Mouse (Mus musculus) right cerebral cortex, postnatal 10 days (tissue): ENCODE data around the gene Taf11.
A peak's percentile ranks its signal among the peaks of the same experiment; 100 is the strongest.

ENCODE experiments used
- DNase-seq, 2 experiments: peaks; one replicate each; pipeline ENCODE4 v3.0.0; 2021; ENCODE audit warnings: low spot score in 2 of 2

Gene Taf11

DNA sequence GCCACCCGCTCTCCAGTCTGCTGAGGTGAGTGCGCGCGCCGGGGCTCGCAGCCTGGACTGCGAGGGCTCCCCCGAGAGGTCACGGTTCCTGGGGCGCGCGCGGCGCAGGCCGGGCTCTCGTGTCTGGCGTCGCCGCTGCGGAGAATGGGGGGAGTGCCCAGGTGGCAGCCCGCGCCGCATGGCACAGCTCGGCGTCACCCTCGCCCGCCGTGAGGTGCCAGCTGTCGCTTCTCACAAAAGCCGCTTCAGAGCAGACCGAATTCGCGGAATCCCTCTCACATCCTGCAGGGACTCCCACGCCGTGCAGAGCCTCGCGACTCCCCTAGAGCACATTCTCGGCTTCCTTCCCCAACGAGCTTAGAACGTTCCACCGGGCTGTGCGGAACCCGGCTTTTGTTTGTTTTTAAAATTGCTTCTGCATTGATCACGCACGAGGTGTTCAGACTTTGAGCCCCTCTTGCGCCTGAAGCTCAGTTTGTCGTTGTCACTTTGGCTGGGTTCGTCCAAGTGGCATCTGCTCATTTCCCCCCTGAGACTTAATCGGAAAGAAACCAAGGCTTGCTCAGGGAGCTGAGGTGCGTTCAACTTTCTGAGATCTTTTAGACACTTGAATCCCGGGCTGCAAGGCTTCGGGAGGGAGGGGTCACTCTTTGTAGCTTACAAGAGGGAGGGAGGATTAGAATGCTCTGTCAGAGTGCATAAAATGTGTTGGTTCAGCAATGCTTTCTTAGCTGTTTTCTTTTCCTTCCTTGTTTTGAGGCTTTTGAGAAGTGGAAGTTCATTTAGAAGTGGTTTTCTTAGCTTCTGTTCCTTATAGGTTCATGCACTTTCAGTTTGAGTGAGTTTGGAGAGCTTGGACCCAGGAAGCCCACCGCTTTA lies at the start of gene Taf11:
Gene Taf11, minus strand, starts transcription at position 223 of the 879 bp plus-strand sequence.
- DNase-seq, result peak; percentile 79 to 87

DNA sequence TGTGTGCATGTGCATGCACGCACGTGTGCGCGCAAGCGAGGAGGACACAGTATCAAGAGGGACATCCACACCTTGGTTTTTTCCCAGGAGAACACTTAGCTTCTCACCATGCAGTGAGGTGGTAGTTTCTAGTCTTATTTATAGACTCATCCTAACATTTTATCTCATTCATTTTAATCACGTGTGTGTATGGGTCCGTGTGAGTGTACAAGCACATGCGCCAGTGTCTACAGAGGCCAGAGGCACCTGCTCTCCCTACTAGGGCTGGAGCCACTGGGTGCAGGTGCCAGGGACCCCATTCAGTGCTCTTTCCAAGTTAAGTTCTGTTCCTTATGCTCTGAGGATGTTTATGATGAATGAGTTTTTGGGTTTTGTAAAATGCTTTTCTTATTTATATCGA lies 48.0 kb upstream of the Taf11 start:
- DNase-seq, result no peak

DNA sequence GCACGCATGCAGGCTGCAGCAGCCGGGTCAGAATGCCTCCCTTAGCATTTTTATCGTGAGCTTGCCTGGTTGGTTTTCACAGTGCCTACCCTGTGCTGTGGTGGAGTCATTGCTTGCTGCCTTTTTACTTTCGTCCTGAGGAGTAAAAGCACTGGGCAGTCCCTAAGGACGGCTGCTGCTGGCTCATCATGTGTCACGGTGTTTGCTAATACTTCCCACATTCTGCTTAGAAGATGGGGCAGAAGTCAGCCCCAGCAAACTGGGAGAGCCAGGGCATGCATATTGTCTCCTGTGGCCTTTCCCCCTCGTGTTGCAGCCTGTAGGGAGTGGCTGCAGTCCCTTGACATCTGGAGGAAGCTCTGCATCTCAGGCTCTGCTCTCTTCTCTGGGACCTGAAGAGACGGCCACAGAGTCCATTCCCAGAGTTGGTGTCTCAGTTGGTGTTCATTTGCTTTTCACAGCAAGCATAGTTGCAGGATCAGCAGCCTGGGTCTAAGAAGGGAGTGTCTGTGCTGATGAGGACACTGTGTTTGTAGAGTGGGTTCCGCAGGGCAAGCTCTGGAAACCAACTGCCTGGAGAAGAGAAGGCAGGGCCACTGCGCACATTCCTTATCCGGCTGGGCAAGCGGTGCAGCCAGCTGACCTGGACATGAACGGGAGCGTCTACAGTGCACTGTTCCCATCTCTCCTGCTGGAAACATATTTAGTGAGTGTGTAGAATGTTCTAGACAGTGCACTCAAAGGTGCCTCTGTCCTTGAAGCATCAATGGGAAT lies 45.2 kb upstream of the Taf11 start:
- no peak for DNase-seq

DNA sequence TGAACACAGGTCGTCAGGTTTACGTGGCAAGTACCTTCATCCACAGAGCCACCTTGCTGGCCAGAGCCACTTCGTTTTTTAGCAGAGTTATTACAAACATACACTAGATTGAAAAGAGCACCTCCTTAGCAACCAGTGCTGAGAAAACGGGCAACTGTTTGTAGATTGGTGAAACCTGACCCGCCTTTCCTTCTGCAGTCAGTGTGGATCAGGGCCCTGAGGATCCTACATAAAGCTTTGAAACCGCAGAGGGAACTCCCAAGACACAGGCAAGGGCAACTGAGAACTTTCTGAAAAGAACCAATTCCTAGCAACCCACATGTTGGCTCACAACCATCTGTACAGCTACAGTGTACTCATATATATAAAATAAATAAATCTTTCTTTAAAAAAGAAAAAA lies 43.5 kb upstream of the Taf11 start:
- no peak for DNase-seq

DNA sequence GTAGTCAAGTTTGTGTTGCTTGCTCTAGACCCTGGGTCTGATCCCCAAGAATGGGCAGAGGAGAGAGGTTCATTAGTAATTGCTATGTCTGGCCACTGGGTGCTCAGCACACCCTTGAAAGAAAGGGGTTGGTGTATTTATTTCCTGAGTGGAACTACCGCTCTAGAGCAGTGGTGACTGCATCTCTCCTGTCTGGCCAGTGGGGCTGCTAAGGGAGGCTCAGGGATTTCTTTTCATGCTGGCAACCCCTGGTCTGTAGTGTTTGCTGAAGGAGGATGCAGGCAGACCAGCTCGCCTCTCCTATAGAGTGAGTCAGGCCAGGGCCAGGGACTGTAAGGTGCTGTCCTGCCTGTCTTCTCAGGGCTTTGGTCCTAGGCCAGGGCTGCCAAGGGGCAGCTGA lies 37.5 kb upstream of the Taf11 start:
- no peak for DNase-seq

DNA sequence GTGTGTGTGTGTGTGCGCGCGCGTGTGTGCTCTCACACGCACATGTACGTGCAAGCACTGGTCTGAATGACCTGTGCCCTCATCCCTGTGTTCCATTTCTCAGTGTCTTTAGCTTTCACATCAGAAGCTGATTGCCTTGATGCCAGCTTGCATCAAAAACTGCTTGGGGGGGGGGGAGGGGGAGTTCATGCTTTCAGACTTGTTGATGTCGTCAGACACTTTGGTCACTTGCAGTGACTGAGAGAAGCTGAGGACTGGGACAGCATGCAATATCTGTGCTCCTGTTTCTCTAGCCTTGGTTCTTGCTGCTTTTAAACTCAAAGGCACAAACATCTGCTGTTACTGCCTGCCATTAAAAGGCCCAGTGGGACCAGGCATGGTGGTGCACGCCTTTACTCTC lies 36.7 kb upstream of the Taf11 start:
- DNase-seq, result no peak

DNA sequence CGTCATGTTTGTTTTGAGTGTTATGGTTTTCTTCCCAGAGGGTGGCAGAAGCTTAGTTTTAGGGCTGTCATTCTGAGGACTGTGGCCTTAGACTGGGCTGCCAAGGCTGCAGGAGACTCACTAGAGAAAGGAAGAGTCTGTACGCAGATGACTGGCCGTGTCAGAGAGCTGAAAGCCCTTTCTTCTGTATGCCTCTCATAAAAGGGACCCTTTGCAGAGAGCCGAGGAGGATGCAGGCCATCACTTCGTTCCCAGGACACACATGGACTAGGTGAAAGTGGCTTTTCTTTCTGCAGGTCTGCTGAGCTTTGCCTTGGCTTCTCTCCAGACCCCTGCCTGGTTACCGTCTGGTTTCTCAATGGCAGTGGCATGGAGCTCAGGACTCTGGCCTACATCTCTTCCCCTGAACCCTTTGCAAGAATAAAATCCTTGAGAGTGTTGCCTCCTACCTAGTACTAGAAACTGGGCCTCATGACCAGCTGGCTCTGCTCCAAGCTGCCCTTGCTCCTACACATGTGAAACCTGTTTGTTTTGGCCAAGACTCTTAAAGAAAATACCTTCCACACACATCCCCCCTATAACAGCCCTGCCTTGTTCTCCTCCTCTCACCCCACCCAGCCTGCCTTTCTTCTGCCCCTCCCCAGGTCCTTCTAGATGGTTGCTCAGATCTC lies 36.0 kb upstream of the Taf11 start:
- DNase-seq, result peak; percentile 56 to 62

DNA sequence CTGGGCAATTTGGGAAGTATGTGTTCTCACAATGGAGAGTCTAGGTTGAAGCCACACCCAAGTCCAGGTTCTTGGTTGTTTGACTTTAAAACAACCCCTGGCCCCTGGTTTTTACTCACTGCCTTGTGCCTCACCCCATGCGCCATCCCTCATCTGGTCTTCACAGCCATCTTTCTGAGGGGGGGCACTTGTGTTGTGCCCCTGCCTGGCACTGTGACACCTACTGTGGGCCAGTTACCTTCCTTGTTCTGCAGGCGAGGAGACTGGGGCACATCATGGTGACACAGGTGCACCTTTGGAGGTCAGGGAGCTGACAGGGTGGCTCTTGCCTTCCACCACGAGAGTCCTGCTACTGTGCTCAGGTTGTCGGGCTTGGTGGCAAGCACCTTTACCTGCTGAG lies 32.5 kb upstream of the Taf11 start:
- DNase-seq, result no peak

DNA sequence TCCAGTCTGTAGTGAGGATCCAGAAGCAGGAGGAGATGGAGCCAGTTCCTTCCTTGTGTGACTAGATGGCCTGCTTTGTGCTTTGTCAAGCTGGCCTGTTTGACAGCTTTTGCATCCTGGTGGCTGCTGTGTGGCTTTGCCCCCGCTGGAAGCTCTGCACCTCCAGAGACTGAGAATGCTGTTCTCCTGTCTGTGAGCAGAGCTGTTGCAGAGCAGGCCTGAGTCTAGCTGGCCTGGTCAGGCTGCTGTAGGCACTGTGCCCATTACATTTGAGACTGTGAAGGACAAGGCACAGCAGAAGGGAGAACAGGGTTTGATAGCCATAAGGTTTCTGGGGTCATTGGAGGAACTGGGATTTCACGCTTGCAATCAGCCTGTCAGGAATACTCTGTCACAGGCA lies 32.1 kb upstream of the Taf11 start:
- no peak for DNase-seq

DNA sequence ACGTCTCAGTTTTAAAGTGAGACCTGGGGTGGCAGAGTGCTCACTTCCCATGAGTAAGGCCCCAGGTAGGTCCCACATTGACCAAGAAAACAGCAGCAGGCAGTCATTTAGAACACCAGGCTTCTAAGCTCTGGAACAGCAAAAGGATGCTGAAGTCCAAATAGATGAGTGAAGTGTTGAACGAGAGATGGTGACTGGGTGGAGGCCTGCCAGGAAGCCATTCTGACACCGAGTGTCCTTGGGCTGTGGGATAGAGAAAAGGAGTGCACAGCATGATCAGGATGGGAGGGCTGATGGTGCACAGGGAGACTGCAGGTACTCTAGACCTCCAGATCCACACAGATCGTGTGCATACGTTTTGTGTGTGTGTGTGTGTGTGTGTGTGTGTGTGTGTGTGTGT lies 31.5 kb upstream of the Taf11 start:
- no peak for DNase-seq

DNA sequence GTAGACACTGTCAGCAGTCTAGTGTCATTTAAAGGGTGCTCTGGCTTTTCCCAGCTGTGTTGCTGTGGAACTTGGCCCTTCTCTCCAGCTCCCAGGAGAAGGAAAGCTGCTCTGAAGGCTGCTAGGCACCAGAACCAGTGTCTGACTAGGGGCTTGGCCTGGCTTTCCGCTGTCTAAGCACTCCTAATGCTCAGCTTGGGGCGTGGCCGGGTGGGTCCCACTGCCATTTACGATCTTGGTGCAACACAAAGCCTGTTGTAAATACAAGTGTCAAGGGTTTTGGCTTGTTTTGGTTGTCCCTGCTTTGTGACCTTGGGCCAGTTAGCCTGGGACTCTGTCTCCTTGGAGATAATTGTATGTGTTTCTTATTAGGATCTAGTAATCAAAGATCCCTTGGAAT lies 30.7 kb upstream of the Taf11 start:
- DNase-seq, result no peak

DNA sequence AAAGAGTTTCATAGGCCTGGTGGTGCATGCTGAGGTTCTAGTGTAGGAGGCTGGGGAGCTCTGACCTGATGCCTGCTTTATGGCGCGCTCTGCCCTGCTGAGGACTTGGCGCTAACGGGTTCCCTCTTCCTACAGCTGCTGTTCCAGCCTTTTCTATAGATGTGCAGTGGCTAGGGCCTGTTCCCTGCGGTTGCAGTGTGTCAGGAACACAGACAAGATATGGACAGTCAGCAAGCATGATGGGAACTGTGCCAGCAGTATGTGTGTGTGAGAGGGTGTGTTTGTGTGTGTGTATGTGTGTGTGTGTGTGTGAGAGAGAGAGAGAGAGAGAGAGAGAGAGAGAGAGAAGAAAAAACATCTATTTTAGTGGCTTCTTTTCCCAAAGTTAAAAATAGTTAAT lies 29.4 kb upstream of the Taf11 start:
- no peak for DNase-seq

DNA sequence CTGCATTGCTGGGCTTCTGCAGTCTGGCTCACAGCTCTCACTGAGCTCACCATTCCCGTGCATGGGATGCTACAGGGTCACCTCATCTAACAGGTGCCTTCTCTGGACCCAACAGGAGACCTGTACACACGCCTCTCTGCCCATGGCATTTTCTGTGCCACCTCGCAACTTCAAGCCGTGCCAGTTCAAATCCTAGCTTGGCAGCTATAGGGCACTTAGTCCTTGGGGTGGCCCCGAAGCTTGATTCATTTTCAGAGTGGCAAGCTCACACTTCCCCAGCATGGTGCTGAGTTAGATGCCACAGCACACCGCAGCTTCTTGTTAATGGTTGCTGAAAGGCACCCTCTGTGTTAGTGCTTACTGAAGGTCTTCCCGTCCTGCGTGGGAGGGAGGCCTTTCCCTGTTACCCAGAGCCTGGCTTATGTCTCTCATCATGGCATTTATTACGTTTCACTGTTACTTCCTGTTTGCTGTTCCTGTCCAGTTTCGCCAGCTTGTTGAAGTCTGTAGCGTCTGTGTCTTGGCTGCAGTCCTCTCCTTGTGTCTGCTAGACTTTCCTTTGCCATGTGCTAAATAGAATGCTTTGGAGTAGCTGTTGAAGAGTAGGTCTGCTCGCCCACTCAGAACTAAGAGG lies 28.6 kb upstream of the Taf11 start:
- DNase-seq, result peak in 1 of 2 experiments; percentile 50

DNA sequence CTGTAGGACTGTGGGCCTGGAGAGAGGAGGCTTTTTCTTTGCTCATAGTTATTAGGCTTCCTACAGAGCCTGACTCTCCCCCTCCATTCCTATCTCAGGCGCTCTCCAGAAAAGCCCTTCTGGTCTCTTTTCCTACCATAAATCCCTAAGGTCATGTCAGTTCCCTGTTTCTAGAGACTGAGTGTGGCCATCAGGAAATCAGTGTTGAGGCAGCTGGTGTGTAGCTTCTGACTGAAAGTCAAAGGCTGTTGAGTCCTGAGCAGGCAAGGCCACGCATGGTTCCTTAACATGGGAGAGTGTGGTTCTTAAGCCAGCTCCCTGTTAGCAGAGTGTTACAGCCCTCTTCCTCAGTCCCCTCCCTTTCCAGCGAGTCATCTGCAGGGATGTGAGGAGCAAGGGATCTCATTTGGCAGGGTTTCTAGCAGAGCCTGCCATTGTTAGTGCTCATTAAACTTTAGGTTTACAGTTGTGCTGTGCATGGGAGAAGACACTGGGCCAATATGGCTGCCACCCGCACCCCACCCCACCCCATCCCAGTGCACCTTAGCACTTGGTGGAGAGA lies 27.5 kb upstream of the Taf11 start:
- DNase-seq, result no peak

DNA sequence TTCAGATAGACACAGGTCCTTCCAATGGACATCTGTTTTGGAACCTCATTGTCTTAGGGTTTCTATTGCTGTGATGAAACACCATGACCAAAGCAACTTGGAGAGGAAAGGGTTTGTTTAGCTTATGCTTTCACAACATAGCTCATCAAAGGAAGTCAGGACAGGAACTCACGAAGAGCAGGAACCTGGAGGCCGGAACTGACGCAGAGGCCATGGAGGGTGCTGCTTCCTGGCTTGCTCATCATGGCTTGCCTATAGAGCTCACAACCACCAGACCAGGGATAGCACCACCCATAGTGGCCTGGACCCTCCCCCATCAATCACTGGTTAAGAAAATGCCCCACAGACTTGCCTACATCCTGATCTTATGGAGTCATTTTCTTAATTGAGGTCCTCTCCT lies 25.4 kb upstream of the Taf11 start:
- no peak for DNase-seq

DNA sequence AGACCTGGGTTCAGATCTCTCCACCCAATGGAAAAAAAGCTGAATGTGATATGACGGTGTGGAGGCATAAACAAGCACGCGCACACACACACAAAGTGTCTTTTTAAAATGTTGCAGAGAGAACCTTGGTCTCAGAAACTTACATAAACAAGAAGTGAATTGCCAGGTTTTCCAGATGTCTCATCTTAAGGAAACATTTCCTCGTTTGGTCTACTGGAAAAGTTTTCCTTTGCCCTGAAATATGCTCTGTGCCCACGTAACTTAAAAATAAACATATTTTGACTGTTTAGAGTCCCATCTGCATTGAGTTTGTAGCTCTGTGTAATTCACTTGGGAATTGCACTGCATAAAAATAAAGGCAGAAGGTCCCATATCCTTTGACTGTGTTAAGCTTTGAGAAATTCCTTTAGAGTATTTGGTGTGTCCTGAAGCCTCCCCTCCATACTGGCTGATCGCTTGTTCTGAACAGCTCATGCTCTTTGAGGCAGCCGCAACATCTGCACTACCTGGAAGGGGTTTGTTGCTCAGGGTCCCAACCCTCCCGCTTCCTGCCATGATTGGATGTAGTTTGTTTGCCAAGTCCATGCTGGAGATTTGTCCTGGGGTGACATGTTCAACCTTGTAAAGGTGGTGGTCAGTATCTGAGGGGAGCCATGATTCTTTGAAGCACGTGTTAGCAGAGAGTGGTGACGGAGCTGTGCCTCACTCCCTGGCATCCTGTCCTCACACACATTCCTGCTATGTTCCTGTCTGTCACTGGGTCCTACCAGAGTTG lies 24.7 kb upstream of the Taf11 start:
- no peak for DNase-seq

DNA sequence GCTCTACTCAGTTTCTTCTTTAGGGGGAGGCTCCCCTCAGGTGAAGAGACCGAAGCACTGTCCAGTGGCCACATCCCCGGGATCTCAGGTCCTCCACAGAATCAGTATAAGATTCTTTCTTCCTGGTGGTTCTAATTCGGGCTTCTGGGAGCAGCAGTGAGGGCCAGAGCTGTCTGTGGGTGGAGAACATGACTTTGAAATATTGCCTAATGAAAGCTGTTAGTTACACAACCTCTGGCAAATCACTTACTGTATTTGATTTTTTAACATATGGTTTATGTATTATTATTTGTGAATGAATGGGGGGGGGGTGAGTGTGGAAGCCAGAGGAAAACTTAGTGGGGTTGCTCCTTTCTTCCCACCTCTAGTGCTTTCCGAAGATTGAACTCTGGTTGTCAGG lies 22.2 kb upstream of the Taf11 start:
- no peak for DNase-seq

DNA sequence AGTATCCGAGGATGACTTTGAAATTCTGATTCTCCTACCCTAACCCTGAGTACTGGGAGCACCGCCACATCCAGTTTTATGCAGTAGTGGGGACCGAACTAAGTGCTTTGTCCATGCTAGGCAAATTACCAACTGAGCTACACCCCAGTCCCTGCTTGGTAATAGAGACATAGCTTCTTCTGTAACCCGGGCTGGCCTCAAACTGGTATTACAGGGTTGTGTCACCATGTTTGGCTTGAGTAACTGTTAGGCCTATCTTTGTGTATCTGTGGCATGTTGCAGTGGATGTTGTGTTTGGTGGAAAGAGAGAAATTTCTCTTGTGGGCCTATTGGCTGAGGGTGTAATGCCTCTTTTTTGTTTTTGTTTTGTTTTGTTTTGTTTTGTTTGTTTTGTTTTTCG lies 20.6 kb upstream of the Taf11 start:
- DNase-seq, result no peak

DNA sequence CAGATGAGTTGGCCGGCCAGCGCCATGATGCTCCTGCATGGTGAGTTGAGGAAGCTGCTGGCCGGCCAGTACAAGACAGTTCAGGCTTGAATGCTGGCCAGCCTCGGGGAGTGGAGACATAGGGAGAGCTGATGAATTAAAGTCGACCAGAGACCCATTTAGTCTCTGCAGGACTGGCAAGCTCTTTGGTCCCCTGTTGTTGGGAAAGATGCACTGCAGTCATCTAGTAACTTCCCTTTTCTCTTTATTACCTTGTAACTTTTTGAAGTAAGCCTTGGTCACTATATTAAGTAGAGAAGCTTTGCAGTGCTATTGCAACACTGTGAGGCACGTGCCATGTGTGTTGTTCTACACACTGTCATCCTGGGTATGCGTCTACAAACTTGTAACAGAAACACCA lies 15.9 kb upstream of the Taf11 start:
- no peak for DNase-seq

DNA sequence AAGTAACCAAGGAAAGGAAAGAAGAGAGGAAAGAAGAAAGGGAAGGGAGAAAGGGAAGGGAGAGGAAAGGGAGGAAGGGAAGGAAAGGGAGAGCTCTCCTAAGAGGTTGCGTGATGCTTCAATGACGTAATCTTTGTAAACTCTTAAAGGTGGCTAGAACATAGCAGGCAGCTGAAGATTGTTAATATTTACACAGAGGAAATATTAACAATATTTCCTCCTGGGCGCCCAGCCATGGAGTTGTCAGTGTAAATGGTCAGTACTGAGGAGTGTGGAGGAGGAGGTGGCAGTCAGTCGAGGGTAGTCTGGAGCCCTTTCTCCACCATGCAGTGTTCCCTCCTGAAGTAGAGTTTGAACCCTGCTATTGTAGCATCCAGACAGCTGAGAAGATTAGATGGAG lies 15.4 kb upstream of the Taf11 start:
- DNase-seq, result no peak

DNA sequence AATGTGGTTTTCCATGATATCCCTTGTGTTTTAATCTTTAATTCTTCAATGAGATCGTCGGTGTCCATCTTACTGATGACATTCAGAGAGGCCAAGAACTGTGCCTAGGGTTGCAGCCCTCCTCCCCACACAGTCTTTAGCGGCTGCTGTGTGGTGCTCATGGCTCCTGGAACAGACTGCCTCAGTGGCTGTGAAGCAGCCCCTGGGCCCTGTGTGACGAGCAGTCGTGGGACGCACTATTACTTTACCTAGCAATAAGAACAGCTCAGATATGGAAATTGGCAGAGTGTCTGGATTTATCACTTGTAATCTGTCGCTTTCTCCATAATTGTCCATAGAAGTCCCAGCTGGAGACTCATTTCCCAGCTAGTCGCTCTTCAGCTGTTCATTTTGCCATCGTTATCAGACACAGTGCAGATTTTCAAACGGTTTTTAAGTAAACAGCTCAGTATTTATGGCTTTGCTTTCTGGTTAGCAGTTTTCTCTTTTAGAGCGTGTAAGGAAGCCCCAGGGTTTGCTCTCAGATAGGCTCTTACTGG lies 12.6 kb upstream of the Taf11 start:
- no peak for DNase-seq
